10 mouse cellular contexts compared by ENCODE assay signal in the genomic region with DNA sequence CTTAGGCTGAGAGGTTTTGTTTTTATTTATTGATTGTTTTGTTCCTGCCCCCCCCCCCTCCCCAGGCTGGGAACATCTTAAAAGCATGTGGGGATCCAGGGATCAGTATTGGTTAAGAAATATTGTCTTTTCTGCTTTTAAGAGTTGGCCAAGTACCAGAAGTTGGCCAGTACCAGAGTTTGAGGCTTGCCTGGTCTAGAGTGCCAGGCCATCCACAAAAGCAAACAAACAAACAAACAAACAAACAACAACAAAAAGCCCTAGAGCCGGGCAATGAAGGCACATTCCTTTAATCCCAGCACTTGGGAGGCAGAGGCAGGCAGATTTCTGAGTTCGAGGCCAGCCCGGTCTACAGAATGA. TPM values are rescaled to one million over a fixed set of nuclear protein-coding genes. Genes with fewer than 3 reads are reported as not detected.
DNase-seq lines count a peak whose midpoint lies in the region; ATAC-seq and TF ChIP-seq lines count a peak whose summit lies in the region.
"Had no signal": no experiment of that assay in that cellular context is flagged by ENCODE, and none has a peak within 500 bp of the region (broad histone marks: within the 10 kb centered on the region; RNA-seq: fewer than 3 reads in every experiment).

No protein-coding gene starts in this region.

- H3K4me3 ChIP-seq in layer of hippocampus, adult 2 months: no peak overlapping the region
- no peak overlapping the region for H3K4me3 ChIP-seq in embryonic facial prominence, embryonic 11.5 days (ENCODE audit: low read depth, low read length)
- H3K4me3 ChIP-seq in limb, embryonic 13.5 days: no peak overlapping the region
- no peak overlapping the region for H3K4me3 ChIP-seq in neural tube, embryonic 14.5 days (ENCODE audit: low read depth, low read length)
- H3K4me3 ChIP-seq: erythroblast, embryonic 14.5 days had no signal

- no peak for ATAC-seq in embryonic facial prominence, embryonic 11.5 days (replicated peaks; ENCODE audit: insufficient number of reproducible peaks, low FRiP score, low TSS enrichment, low read depth)
- ATAC-seq in limb, embryonic 13.5 days (ENCODE audit: low FRiP score, low read depth): no peak
- ATAC-seq in neural tube, embryonic 14.5 days (ENCODE audit: low read depth): no peak

- DNase-seq in layer of hippocampus, adult 2 months (ENCODE audit: low spot score in 2 of 2): no peak
- no peak for DNase-seq in layer of hippocampus, adult 18-20 months (ENCODE audit: low spot score in 2 of 2)
- peak; percentile 55 for DNase-seq in embryonic facial prominence, embryonic 11.5 days (ENCODE audit: low spot score)
- DNase-seq in thymus, postnatal 0 days (ENCODE audit: low spot score): no peak
- no peak for DNase-seq in layer of hippocampus, postnatal 25 days (ENCODE audit: extremely low spot score in 1 of 2, low spot score in 1 of 2)
- DNase-seq in cerebellum, adult 11 months: no peak
- DNase-seq: lung, adult 2 months had no signal

- H3K27me3 ChIP-seq in embryonic facial prominence, embryonic 11.5 days (ENCODE audit: control insufficient read depth, insufficient read depth, low read length): no peaks in the 10 kb centered on the region
- no peaks in the 10 kb centered on the region for H3K27me3 ChIP-seq in limb, embryonic 13.5 days
- no peaks in the 10 kb centered on the region for H3K27me3 ChIP-seq in neural tube, embryonic 14.5 days (ENCODE audit: control insufficient read depth, insufficient read depth, low read length)

- H3K27ac ChIP-seq in layer of hippocampus, adult 2 months: peak overlapping the region; percentile 98
- no peak overlapping the region for H3K27ac ChIP-seq in embryonic facial prominence, embryonic 11.5 days (replicated peaks; ENCODE audit: low read depth, low read length)
- H3K27ac ChIP-seq in limb, embryonic 13.5 days: peak overlapping the region; percentile 39; the same call in 1 of the 2 replicates
- peak overlapping the region; percentile 62 for H3K27ac ChIP-seq in neural tube, embryonic 14.5 days (ENCODE audit: low read depth, low read length)

- no peaks in the 10 kb centered on the region for H3K9me3 ChIP-seq in embryonic facial prominence, embryonic 11.5 days (replicated peaks; ENCODE audit: control insufficient read depth, low read length)
- H3K9me3 ChIP-seq in limb, embryonic 13.5 days: no peaks in the 10 kb centered on the region
- H3K9me3 ChIP-seq in neural tube, embryonic 14.5 days (ENCODE audit: control insufficient read depth, low read length): no peaks in the 10 kb centered on the region

- TF ChIP-seq CTCF in layer of hippocampus, adult 2 months (conservative IDR thresholded peaks at IDR 0.05): no peak

- H3K9ac ChIP-seq in embryonic facial prominence, embryonic 11.5 days (replicated peaks; ENCODE audit: low read length): no peak overlapping the region
- no peak overlapping the region for H3K9ac ChIP-seq in limb, embryonic 13.5 days
- no peak overlapping the region for H3K9ac ChIP-seq in neural tube, embryonic 14.5 days (replicated peaks; ENCODE audit: low read depth, low read length)

- no peaks in the 10 kb centered on the region for H3K36me3 ChIP-seq in embryonic facial prominence, embryonic 11.5 days (replicated peaks; ENCODE audit: control insufficient read depth, insufficient read depth, low read depth, low read length)
- H3K36me3 ChIP-seq in limb, embryonic 13.5 days: no peaks in the 10 kb centered on the region
- H3K36me3 ChIP-seq in neural tube, embryonic 14.5 days (ENCODE audit: control insufficient read depth, insufficient read depth, low read length): no peaks in the 10 kb centered on the region

- H3K4me1 ChIP-seq in embryonic facial prominence, embryonic 11.5 days (ENCODE audit: control insufficient read depth, insufficient read depth, low read length): no peaks in the 10 kb centered on the region
- peaks cover 7% of the 10 kb centered on the region for H3K4me1 ChIP-seq in limb, embryonic 13.5 days
- H3K4me1 ChIP-seq in neural tube, embryonic 14.5 days (ENCODE audit: control insufficient read depth, insufficient read depth, low read length): no peaks in the 10 kb centered on the region

- H3K4me2 ChIP-seq in embryonic facial prominence, embryonic 11.5 days (ENCODE audit: low read depth, low read length): no peak overlapping the region
- H3K4me2 ChIP-seq in limb, embryonic 13.5 days (replicated peaks): no peak overlapping the region
- H3K4me2 ChIP-seq in neural tube, embryonic 14.5 days (ENCODE audit: low read depth, low read length): no peak overlapping the region

- WGBS in embryonic facial prominence, embryonic 11.5 days: 42% methylated on average over 3 of the region's 3 CpGs
- WGBS in limb, embryonic 13.5 days: 45% methylated on average over 3 of the region's 3 CpGs
- WGBS in neural tube, embryonic 14.5 days: 57% methylated on average over 3 of the region's 3 CpGs

RNA-seq across cellular contexts. Expression of gene Parp16, which starts 5.8 kb away (rescaled TPM):
- 1 to 10 TPM; 5.0 to 5.1 TPM for total RNA-seq in layer of hippocampus, adult 2 months (2021)
- 1 to 10 TPM; 3.8 to 4.3 TPM for total RNA-seq in layer of hippocampus, adult 18-20 months (2021)
- 4.9 and 5.7 TPM in 2 replicates for polyA plus RNA-seq in embryonic facial prominence, embryonic 11.5 days (2014; fragmentation: Nextera tagmentation; extraction: Ambion mirVana)
- 7.0 and 7.1 TPM in 2 replicates for polyA plus RNA-seq in limb, embryonic 13.5 days (2015; fragmentation: Nextera tagmentation; extraction: Ambion mirVana)
- 5.3 and 6.7 TPM in 2 replicates for polyA plus RNA-seq in neural tube, embryonic 14.5 days (2014; fragmentation: Nextera tagmentation; extraction: Ambion mirVana)
- polyA plus RNA-seq in thymus, postnatal 0 days (2015; fragmentation: Nextera tagmentation; extraction: Ambion mirVana): 6.0 and 7.3 TPM in 2 replicates
- total RNA-seq in layer of hippocampus, postnatal 25 days (2021): 1 to 10 TPM; 3.7 to 4.6 TPM
